Mouse (Mus musculus) neural tube, embryonic 10.5 days (tissue): ENCODE results near the gene Fam216b.

Source experiments
- DNase-seq: peaks from one replicate; pipeline ENCODE4 v3.0.0-alpha.2; 2017; ENCODE audit warnings: low spot score; ENCODE audit errors: extremely low spot score

The Fam216b gene

DNA sequence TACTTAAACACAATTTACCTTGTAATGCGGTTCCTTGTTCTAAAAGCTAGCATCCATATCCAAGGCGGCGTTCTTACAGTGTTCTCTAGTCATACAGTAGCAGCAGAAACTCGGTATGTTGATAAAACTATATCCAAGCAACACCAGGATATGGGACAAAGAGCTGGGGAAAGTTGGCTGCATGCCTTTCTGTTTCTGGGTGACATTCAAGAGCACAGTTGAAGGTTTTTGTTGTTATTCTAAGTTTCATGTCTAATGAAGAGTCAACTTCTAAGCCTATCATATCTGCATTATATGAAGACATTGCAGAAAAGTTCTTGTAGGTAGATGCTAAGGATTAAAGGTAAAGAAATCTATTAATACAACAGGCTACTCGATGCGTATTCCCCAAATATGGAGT lies at the start of gene Fam216b:
TSS of gene Fam216b (minus strand) at position 101 of the 400 bp plus-strand sequence.
- no peak for DNase-seq

DNA sequence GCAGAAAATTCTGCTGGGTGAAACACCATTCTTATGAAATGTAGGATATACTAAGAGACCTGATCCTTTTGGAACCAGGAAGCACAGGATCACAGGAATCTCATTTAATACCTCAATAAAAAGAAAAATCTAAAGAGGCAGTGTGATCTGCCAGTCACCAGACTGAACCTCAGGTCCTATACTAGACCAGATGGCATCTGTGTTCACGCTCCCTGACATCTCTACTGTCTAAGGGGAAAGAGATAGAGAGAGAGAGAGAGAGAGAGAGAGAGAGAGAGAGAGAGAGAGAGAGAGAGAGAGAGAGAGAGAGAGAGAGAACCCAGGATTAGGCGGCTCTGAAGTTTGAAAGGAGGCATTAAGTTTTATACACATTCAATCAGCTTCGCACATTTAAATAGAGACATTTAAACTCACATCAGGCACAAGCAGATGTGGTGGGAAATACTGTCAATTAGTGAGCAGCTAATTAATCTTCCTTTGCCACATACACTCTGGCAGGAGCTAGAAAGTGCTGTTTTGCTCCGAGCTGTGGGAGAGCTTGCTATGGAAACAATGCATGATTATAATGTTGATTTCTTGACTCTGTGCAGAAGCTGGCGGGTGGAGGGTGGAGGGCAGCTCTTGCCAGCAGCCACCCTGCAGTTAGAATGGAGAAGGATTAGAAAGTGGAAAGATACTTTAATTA lies 43.7 kb upstream of the Fam216b start:
- no peak for DNase-seq

DNA sequence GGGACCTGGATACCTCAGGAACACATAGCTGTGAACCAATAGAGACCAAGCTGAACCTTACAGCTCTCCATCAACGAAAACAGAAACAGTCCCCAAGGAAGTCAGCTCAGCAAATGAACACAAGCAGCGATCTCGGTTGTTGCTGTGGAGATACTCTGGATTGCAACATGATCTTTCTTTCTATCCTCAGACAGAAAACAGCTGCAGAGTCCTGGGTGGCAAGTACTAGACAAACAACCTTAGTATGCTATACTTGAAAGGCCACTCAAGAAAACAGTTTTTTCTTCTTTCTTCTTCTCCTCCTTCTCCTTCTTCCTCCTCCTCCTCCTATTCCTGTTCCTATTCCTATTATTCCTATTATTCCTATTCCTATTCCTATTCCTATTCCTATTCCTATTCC lies 37.9 kb upstream of the Fam216b start:
- DNase-seq = no peak

DNA sequence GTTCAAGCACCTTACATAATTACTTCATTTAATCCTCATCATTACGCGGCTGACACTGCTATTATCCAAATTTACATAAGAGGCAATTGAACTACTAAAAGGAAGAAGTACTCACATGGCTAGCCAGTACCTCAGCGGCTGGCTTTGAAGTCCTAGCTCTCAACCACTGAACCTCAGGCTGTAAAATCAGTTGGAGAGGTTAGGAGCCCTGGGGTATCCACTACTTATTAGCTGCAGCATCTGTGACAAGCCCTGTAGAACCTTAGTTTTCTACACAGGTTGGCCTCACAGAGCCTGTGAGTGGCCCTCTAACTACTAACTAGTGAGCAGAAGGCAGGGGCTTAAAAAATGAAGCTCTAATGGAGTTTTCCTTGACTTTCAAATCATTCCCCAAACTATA lies 31.5 kb upstream of the Fam216b start:
- no peak for DNase-seq

- no peak for DNase-seq
These were observed 30.8 kb upstream of the Fam216b start for GRCm38 (mm10) chr14:78119449-78120200.

DNA sequence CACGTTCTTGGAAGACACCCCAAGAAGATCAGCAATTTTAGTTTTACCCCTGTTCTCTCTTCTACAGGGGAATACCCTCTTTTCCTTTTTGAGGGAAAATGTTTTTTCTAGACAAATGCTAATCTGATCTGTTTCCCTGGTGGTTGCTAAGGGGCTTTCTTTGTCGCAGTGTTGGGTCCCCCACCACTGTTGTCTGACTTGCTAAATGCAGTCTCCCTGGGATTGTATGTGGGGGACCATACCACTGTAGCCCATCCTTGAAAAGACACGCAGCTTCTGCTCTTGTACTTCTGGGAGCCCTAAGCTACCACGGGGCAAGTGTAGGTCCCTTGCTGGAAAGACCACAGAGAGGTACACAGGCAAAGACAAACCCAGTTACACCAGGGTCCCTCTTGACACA lies 28.9 kb upstream of the Fam216b start:
- DNase-seq = no peak

- DNase-seq = no peak
These were observed 28.5 kb upstream of the Fam216b start for GRCm38 (mm10) chr14:78117268-78117667.

- no peak for DNase-seq
These were observed 23.7 kb upstream of the Fam216b start for GRCm38 (mm10) chr14:78112466-78112865.

- DNase-seq = no peak
These were observed 22.1 kb upstream of the Fam216b start for GRCm38 (mm10) chr14:78110871-78111270.

GRCm38 (mm10) chr14:78109419-78109818 lies 20.6 kb upstream of the Fam216b start:
- DNase-seq = no peak

GRCm38 (mm10) chr14:78108388-78108787 lies 19.6 kb upstream of the Fam216b start:
- no peak for DNase-seq

DNA sequence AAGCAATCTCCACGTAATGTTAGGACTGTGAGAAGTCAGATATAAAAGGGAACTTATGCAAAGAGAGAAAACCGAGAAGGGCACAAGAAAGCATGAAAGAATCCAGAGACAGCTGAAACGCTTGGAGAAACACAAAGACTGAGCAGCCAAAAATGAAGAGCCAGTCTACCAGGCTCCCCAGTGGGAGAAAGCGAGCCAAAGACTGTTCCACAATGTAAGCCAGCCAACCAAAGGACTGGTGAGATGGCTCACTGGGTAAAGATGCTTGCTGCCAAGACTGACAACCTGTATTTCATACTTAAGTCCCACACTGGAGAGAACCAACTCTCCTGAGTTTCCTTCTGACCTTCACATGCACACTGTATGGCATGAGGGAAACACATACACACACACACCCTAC lies 784 bp upstream of the Fam216b start:
- no peak for DNase-seq

- DNase-seq = no peak
These were observed 5.3 kb downstream of the Fam216b start for GRCm38 (mm10) chr14:78083465-78083864.

- DNase-seq = no peak
These were observed 11.3 kb downstream of the Fam216b start for GRCm38 (mm10) chr14:78077508-78077907.

- DNase-seq = no peak
These were observed 22.7 kb downstream of the Fam216b start for GRCm38 (mm10) chr14:78065938-78066710.

GRCm38 (mm10) chr14:78062484-78062883 lies 26.3 kb downstream of the Fam216b start:
- DNase-seq = no peak

GRCm38 (mm10) chr14:78060609-78060951 lies 28.2 kb downstream of the Fam216b start:
- no peak for DNase-seq

DNA sequence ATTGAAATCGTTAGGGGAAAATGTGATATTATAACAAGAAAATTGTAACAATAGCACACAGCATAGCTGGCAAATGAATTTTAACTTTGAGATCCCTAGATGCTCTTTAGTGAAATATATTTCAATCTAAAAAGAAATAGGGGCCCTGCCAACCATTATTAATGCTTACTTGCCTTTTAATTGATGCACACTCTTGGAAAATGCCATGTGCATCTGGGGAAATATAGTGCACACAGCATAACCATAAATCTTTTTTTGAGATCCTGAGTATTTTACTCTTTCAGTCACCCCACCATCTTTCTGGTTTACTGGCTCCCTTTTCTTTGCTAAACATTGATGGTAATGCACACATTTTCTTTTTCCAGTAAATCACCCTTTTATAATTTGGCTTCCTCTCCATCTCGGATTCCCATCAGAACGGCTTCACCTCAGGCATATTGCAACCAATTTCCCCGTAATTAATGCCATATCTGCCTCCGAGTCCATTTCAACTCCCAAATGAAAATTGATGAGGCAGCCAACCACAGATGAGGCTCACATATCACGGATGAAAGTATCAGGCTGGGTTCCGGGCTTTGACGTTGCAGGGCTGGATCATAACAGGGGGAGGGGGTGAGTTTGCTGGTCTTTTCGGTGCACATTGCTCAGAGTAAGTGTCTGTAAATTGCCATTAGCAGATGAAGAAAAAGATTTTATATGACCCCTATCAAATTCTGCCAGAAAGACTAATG lies 28.8 kb downstream of the Fam216b start:
- peak; percentile 16 for DNase-seq

DNA sequence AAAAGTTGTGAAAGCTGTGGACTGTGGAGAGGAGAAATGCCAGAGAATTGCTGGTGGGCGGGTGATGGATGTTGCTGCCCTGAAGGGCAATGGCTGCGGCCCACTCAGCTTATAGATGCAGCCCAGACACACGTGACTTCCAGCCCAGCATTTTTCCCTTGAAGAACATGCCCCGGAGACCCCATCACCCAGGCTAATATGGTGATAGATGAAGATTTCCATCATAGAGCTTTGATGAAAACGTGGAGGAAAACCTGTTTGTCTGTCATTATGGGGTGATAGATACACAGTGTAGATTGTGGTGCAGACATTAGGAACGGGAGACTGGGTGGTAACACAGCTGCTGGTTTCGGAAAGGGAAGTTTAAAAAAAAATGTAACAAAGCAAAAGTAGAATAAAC lies 31.4 kb downstream of the Fam216b start:
- DNase-seq = no peak

DNA sequence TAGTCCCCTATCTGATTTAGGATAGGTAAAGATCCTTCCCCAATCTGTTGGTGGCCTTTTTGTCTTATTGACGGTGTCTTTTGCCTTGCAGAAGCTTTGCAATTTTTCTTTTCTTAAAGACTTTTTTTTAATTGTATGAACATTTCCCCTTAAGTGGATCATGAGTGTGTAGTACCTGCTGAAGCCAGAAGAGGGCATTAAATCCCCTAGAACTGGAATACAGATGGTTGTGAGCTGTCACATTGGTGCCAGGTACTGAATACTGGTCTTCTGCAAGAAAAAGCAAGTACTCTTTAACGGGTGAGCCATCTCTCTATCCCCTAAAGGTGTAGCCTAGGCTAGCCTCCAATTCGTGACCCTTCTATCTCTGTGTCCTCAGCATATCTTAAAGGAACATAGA lies 32.4 kb downstream of the Fam216b start:
- DNase-seq = no peak

- DNase-seq = no peak
These were observed 40.1 kb downstream of the Fam216b start for GRCm38 (mm10) chr14:78048674-78049073.

GRCm38 (mm10) chr14:78048258-78048657 lies 40.5 kb downstream of the Fam216b start:
- DNase-seq = no peak
